Mouse (Mus musculus): ENCODE results near the gene Unc13b.

DNA sequence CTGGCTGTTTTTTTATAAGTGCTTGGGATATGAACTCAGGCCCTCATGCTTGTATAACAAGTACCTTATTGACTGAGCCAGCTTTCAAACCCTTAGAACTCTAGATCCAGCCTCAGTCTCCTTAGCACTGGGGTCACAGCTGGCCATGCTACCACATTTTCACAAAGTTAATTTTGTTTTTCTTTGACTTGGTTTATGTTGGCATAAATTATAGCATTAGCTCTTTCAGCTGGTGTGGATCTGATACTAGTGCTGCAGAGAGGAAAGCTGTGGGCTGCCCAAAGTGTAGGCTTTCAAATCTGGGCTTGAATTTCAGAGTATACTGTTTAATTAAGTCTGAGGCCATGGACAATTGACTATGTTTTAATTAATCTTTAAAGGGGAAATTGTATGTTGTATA is 16.2 kb downstream of the Unc13b start:
- no peak for TF ChIP-seq POLR2A (IDR thresholded peaks at IDR 0.05; ENCODE audit: extremely low read depth, insufficient read depth, low read length)
- TF ChIP-seq CTCF (IDR thresholded peaks at IDR 0.05; ENCODE audit: extremely low read depth, insufficient read depth, low read length), result no peak

Measured in cortical plate, adult 2 months (tissue).